Mouse (Mus musculus) heart, embryonic 14.5 days (tissue): ENCODE results near the gene Naaladl2. TPM values are rescaled to one million over a fixed set of nuclear protein-coding genes. Genes with fewer than 3 reads are reported as not detected.
A peak's percentile ranks its signal among the peaks of the same experiment; 100 is the strongest.

Experiments used
- ATAC-seq: fragments of 200-750 bp; cut with Nextera tagmentation; 2 replicates; pipeline ENCODE4 v1.8.0; 2017; ENCODE audit warnings: low read depth, moderate TSS enrichment; ENCODE audit not compliant: insufficient number of reproducible peaks, insufficient read depth, low FRiP score
- H3K27ac ChIP-seq, 2 experiments: fragments of 200-500 bp in 1 of 2; fragments of 300-500 bp in 1 of 2; sonication (generic) in 1 of 2; replicated peaks in 1 of 2; 2 replicates each; pipeline ENCODE4 v1.5.1; 2012 to 2014; ENCODE audit warnings: low read depth in 2 of 2, low read length in 2 of 2, control low read depth in 1 of 2, mild to moderate bottlenecking in 1 of 2, mixed read lengths in 1 of 2; ENCODE audit not compliant: control insufficient read depth in 1 of 2, insufficient read depth in 1 of 2
- H3K27me3 ChIP-seq: fragments of 300-500 bp; sonication (generic); 2 replicates; pipeline ENCODE4 v1.6.1; 2014; ENCODE audit warnings: mild to moderate bottlenecking, low read length, control low read depth; ENCODE audit not compliant: control insufficient read depth, insufficient read depth
- H3K36me3 ChIP-seq: fragments of 300-500 bp; sonication (generic); 2 replicates; pipeline ENCODE4 v1.6.1; 2014; ENCODE audit warnings: mild to moderate bottlenecking, control low read depth, low read length, mixed read lengths; ENCODE audit not compliant: control insufficient read depth, insufficient read depth
- H3K4me1 ChIP-seq, 2 experiments: fragments of 200-500 bp in 1 of 2; fragments of 300-500 bp in 1 of 2; sonication (generic) in 1 of 2; 2 replicates each; pipeline ENCODE4 v1.6.1; 2012 to 2014; ENCODE audit warnings: low read length in 2 of 2, control low read depth in 1 of 2, mixed read lengths in 1 of 2; ENCODE audit not compliant: control insufficient read depth in 2 of 2, insufficient read depth in 2 of 2
- H3K4me2 ChIP-seq: fragments of 300-500 bp; sonication (generic); 2 replicates; pipeline ENCODE4 v1.6.1; 2014; ENCODE audit warnings: mild to moderate bottlenecking, low read length
- H3K4me3 ChIP-seq, 2 experiments: fragments of 200-500 bp in 1 of 2; fragments of 300-500 bp in 1 of 2; sonication (generic) in 1 of 2; 2 replicates each; pipeline ENCODE4 v1.5.1; 2012 to 2014; ENCODE audit warnings: low read length in 2 of 2, mild to moderate bottlenecking in 2 of 2, control low read depth in 1 of 2, low read depth in 1 of 2, moderate library complexity in 1 of 2; ENCODE audit not compliant: control insufficient read depth in 1 of 2, insufficient read depth in 1 of 2
- H3K9ac ChIP-seq: fragments of 300-500 bp; sonication (generic); 2 replicates; pipeline ENCODE4 v1.6.1; 2014; ENCODE audit warnings: mild to moderate bottlenecking, low read length
- H3K9me3 ChIP-seq: fragments of 300-500 bp; sonication (generic); 2 replicates; pipeline ENCODE4 v1.6.1; 2016; ENCODE audit warnings: low read length, control low read depth; ENCODE audit not compliant: control insufficient read depth
- WGBS: fragments of 180-500 bp; shearing (Covaris S2); extraction: QIAGEN DNeasy Blood & Tissue Kit; methylation state at CpG from one replicate; pipeline ENCODE4 v1.1.7; 2014; 5-methylcytosine and 5-hydroxymethylcytosine counted together
- polyA plus RNA-seq: library from polyadenylated mRNA; unstranded; fragments of >200 nt; fragmentation: Nextera tagmentation; extraction: Ambion mirVana; gene quantifications from 2 replicates; pipeline ENCODE4 v1.2.1, GENCODE M21; 2014

Naaladl2 gene
- polyA plus RNA-seq, 1 experiment from 2014 or later, result 3.1 TPM

- Histone ChIP-seq H3K4me3 (no peak overlapping the region), H3K4me2 (no peak overlapping the region), H3K27me3 (no peaks in the 10 kb centered on the region), H3K36me3 (no peaks in the 10 kb centered on the region), H3K4me1 (no peaks in the 10 kb centered on the region), H3K9ac (no peak overlapping the region), H3K27ac (no peak overlapping the region), H3K9me3 (no peaks in the 10 kb centered on the region)
- ATAC-seq, result no peak
- WGBS, result 83% methylated on average over 6 of the region's 6 CpGs
Observed at GRCm38 (mm10) chr3:24118136-24118535, 1025.9 kb downstream of the Naaladl2 start.

GRCm38 (mm10) chr3:24114849-24115248 lies 1029.2 kb downstream of the Naaladl2 start:
- Histone ChIP-seq H3K9ac (no peak overlapping the region), H3K4me1 (no peaks in the 10 kb centered on the region), H3K9me3 (no peaks in the 10 kb centered on the region), H3K4me3 (no peak overlapping the region), H3K27me3 (no peaks in the 10 kb centered on the region), H3K36me3 (no peaks in the 10 kb centered on the region), H3K27ac (no peak overlapping the region), H3K4me2 (no peak overlapping the region)
- 74% methylated on average over 3 of the region's 3 CpGs for WGBS
- no peak for ATAC-seq

GRCm38 (mm10) chr3:24113360-24113759 lies 1030.7 kb downstream of the Naaladl2 start:
- Histone ChIP-seq H3K4me1 (no peaks in the 10 kb centered on the region), H3K4me2 (no peak overlapping the region), H3K27me3 (no peaks in the 10 kb centered on the region), H3K9ac (no peak overlapping the region), H3K4me3 (no peak overlapping the region), H3K27ac (no peak overlapping the region), H3K36me3 (no peaks in the 10 kb centered on the region), H3K9me3 (no peaks in the 10 kb centered on the region)
- ATAC-seq, result no peak
- 70% methylated on average over 2 of the region's 2 CpGs for WGBS

- no peaks in the 10 kb centered on the region for H3K4me1 ChIP-seq
- 86% methylated on average over 1 of the region's 1 CpGs for WGBS
- no peaks in the 10 kb centered on the region for H3K27me3 ChIP-seq
- H3K9me3 ChIP-seq, result no peaks in the 10 kb centered on the region
- no peak overlapping the region for H3K4me2 ChIP-seq
- no peak overlapping the region for H3K27ac ChIP-seq
- H3K36me3 ChIP-seq, result no peaks in the 10 kb centered on the region
- ATAC-seq, result no peak
- no peak overlapping the region for H3K9ac ChIP-seq
- no peak overlapping the region for H3K4me3 ChIP-seq
Observed at GRCm38 (mm10) chr3:24106391-24106790, 1037.7 kb downstream of the Naaladl2 start.

- 43% methylated on average over 4 of the region's 4 CpGs for WGBS
- H3K9ac ChIP-seq, result no peak overlapping the region
- no peaks in the 10 kb centered on the region; a peak in 1 of 4 replicates for H3K4me1 ChIP-seq
Observed at GRCm38 (mm10) chr3:24079761-24080160, 1064.3 kb downstream of the Naaladl2 start.

GRCm38 (mm10) chr3:24071169-24071797 lies 1072.8 kb downstream of the Naaladl2 start:
- WGBS, result 37% methylated on average over 3 of the region's 3 CpGs
- peak overlapping the region; percentile 18 for H3K4me2 ChIP-seq
- no peaks in the 10 kb centered on the region for H3K9me3 ChIP-seq
- peak; percentile 87 for ATAC-seq
- H3K27ac ChIP-seq, result peak overlapping the region in 1 of 2 experiments; percentile 16; a peak in 1 of 4 replicates
- no peak overlapping the region for H3K9ac ChIP-seq
- H3K27me3 ChIP-seq, result no peaks in the 10 kb centered on the region
- H3K4me3 ChIP-seq, result no peak overlapping the region
- no peaks in the 10 kb centered on the region for H3K36me3 ChIP-seq
- H3K4me1 ChIP-seq, result peaks cover 0 to 3% of the 10 kb centered on the region in 2 experiments; a peak in 2 of 4 replicates

More at GRCm38 (mm10) chr3:24079761-24080160, 1064.3 kb downstream of the Naaladl2 start:
- H3K9me3 ChIP-seq, result no peaks in the 10 kb centered on the region
- no peaks in the 10 kb centered on the region for H3K27me3 ChIP-seq
- H3K27ac ChIP-seq, result no peak overlapping the region
- ATAC-seq, result no peak
- H3K36me3 ChIP-seq, result no peaks in the 10 kb centered on the region
- no peak overlapping the region for H3K4me2 ChIP-seq
- H3K4me3 ChIP-seq, result no peak overlapping the region

GRCm38 (mm10) chr3:24070424-24071168 lies 1073.5 kb downstream of the Naaladl2 start:
- ATAC-seq, result no peak
- no peak overlapping the region for H3K9ac ChIP-seq
- H3K27me3 ChIP-seq, result no peaks in the 10 kb centered on the region
- H3K27ac ChIP-seq, result peak overlapping the region in 1 of 2 experiments; percentile 20; a peak in 1 of 4 replicates
- no peaks in the 10 kb centered on the region for H3K36me3 ChIP-seq
- peak overlapping the region; percentile 18 for H3K4me2 ChIP-seq
- H3K9me3 ChIP-seq, result no peaks in the 10 kb centered on the region
- H3K4me1 ChIP-seq, result peaks cover 0 to 3% of the 10 kb centered on the region in 2 experiments; a peak in 2 of 4 replicates
- no peak overlapping the region for H3K4me3 ChIP-seq
- 33% methylated on average over 4 of the region's 4 CpGs for WGBS
